Mouse (Mus musculus): ENCODE measurements around the gene Nedd4.
"Not testable (repeated sequence)": the region's sequence is repeated elsewhere in the genome, so short reads cannot be mapped to it uniquely, and the experiment has no call there.

DNA sequence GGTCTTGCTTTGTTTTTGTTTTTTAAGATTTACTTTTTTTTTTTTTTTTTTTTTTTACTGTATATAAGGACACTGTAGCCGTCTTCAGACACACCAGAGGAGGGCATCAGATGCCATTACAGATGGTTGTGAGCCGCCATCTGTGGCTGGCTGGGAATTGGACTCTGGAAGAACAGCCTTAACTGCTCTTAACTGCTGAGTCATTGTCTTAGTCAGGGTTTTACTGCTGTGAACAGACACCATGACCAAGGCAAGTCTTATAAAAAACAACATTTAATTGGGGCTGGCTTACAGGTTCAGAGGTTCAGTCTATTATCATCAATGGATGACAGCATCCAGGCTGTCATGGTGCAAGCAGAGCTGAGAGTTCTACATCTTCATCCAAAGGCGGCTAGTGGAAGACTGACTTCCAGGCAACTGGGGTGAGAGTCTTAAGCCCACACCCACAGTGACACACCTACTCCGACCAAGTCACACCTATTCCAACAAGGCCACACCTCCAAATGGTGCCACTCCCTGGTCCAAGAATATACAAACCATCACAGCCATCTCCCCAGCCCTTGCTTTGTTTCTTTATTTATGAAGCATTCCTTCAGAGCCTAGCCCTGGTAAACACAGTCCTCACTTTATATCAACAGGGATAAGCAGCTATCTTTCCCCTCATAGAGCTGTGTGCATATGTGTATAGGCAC is 19.2 kb upstream of the Nedd4 start:
- TF ChIP-seq CTCF (IDR thresholded peaks at IDR 0.05; ENCODE audit: borderline replicate concordance, insufficient read depth, low read depth, low read length); POLR2A (IDR thresholded peaks at IDR 0.05; ENCODE audit: borderline replicate concordance, insufficient read depth, low read length): not testable (repeated sequence)
